Mouse (Mus musculus): Measurements from ENCODE around the gene Tor3a. TPM values are rescaled to one million over a fixed set of nuclear protein-coding genes. Genes with fewer than 3 reads are reported as not detected.
A peak's percentile ranks its signal among the peaks of the same experiment; 100 is the strongest.
"Not testable (repeated sequence)": the region's sequence is repeated elsewhere in the genome, so short reads cannot be mapped to it uniquely, and the experiment has no call there.

The Tor3a gene
- polyA plus RNA-seq, 1 experiment from 2014 or later, result 12.4 TPM

DNA sequence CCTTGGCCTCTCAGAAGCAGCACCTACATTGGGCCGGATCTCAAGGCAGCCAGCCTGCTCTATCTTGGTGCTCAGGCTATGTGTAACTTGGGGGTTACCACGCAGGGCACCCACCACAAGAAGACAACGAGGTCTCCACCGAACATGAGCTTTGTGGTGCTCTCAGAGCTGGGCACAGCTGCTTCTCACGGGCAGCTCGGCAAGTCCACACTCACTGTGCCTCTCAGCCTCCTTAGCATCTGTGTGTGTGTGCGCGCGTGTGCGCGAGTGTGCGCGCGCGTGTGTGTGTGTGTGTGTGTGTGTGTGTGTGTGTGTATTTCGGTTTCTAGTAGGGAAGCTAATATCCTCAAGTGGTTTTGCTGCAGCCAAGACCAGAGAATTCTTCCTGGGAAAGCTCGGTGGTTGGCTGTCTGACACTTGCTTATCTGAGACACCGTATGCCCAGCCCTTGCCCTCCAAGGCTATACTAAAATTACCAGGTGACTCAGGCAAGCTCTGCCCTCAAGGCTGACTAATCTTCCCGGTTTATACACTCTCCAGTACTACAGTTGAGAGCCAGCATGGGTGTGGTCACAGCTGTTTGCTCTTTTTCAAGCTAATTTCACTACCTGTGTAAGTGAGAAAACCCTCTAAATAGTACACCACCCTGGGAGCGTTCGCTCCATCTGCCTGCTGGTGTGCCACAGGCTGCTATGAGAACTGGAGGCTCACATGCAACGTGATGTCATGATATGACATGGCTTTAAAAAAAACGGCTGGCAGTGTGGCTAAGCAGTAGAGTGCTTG, 6.8 kb downstream of the Tor3a start:
- no peak overlapping the region for H3K4me3 ChIP-seq (ENCODE audit: low read depth, low read length)
- no peaks in the 10 kb centered on the region for H3K4me1 ChIP-seq (ENCODE audit: insufficient read depth)
- peaks cover 5% of the 10 kb centered on the region; the same call in 1 of the 2 replicates for H3K36me3 ChIP-seq (replicated peaks; ENCODE audit: insufficient read depth, low read length)
- H3K9me3 ChIP-seq (ENCODE audit: low read length), result no peaks in the 10 kb centered on the region
- H3K9ac ChIP-seq (replicated peaks), result no peak overlapping the region
- no peak for DNase-seq
- no peak overlapping the region for H3K4me2 ChIP-seq (ENCODE audit: low read depth, low read length)
- H3K27ac ChIP-seq (ENCODE audit: low read depth), result no peak overlapping the region
- peak; percentile 54 for ATAC-seq
- H3K27me3 ChIP-seq (ENCODE audit: insufficient read depth, low read length), result no peaks in the 10 kb centered on the region
- TF ChIP-seq CTCF (IDR thresholded peaks at IDR 0.05; ENCODE audit: low read depth), result no peak
- no peak for TF ChIP-seq EP300 (IDR thresholded peaks at IDR 0.05; ENCODE audit: low read depth)
- WGBS (ENCODE audit: insufficient replicate concordance), result 70% methylated on average over 23 of the region's 23 CpGs

DNA sequence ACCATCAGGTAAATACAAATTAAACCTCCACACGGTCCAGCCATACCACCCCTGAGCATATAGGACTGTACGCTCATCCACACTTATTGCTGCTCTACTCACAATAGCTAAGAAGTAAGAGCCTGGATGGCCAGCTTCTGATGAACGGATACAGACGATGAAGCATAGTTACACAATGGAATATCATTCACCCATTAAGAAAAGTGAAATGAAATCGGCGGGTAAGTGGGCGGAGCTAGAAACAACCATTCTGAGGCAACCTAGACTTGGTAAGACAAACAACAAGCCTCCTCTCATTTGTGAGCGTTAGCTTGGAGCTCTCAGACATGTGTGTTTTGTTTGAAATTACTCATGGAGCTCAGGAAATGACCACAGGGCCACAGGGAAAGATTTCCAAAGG, 8.4 kb downstream of the Tor3a start:
- WGBS (ENCODE audit: insufficient replicate concordance), result 81% methylated on average over 8 of the region's 8 CpGs
- Histone ChIP-seq H3K4me1 (ENCODE audit: insufficient read depth) (peaks cover 5% of the 10 kb centered on the region; the same call in 1 of the 2 replicates), H3K9ac (replicated peaks) (no peak overlapping the region), H3K36me3 (replicated peaks; ENCODE audit: insufficient read depth, low read length) (peaks cover 5% of the 10 kb centered on the region; the same call in 1 of the 2 replicates), H3K4me2 (ENCODE audit: low read depth, low read length) (no peak overlapping the region), H3K27me3 (ENCODE audit: insufficient read depth, low read length) (no peaks in the 10 kb centered on the region), H3K9me3 (ENCODE audit: low read length) (no peaks in the 10 kb centered on the region), H3K4me3 (ENCODE audit: low read depth, low read length) (no peak overlapping the region), H3K27ac (ENCODE audit: low read depth) (no peak overlapping the region)
- ATAC-seq (no peak), DNase-seq (no peak)
- no peak for TF ChIP-seq EP300 (IDR thresholded peaks at IDR 0.05; ENCODE audit: low read depth)
- TF ChIP-seq CTCF (IDR thresholded peaks at IDR 0.05; ENCODE audit: low read depth), result no peak

DNA sequence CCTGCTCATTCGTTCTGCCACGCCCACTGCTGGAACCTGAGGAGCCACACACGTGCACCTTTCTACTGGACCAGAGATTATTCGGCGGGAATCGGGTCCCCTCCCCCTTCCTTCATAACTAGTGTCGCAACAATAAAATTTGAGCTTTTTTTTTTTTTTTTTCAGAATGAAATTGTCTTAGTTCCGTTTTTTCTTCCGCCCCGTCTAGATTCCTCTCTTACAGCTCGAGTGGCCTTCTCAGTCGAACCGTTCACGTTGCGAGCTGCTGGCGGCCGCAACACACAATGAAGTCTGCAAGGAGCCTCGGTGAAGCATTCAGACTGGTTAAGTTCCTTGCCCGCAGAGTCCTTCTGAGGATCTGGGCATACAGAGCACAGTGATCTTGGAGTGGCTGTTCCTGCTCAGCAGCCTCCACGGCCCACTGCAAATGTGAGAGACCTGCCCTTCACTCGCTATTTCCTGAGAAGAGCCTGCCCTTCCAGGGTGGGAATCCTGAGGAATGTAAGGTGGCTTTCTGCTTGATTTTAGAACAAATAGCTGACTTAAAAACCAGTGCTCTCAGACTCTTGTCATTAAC, 13.4 kb downstream of the Tor3a start:
- H3K36me3 ChIP-seq (replicated peaks; ENCODE audit: insufficient read depth, low read length); H3K4me3 ChIP-seq (ENCODE audit: low read depth, low read length); H3K27ac ChIP-seq (ENCODE audit: low read depth); H3K9me3 ChIP-seq (ENCODE audit: low read length); ATAC-seq; H3K9ac ChIP-seq (replicated peaks); DNase-seq; H3K27me3 ChIP-seq (ENCODE audit: insufficient read depth, low read length): not testable (repeated sequence)
- 63% methylated on average over 19 of the region's 21 CpGs for WGBS (ENCODE audit: insufficient replicate concordance)
- peaks cover 17% of the 10 kb centered on the region for H3K4me1 ChIP-seq (ENCODE audit: insufficient read depth)
- peak overlapping the region; percentile 40; the same call in 1 of the 2 replicates for H3K4me2 ChIP-seq (ENCODE audit: low read depth, low read length)

DNA sequence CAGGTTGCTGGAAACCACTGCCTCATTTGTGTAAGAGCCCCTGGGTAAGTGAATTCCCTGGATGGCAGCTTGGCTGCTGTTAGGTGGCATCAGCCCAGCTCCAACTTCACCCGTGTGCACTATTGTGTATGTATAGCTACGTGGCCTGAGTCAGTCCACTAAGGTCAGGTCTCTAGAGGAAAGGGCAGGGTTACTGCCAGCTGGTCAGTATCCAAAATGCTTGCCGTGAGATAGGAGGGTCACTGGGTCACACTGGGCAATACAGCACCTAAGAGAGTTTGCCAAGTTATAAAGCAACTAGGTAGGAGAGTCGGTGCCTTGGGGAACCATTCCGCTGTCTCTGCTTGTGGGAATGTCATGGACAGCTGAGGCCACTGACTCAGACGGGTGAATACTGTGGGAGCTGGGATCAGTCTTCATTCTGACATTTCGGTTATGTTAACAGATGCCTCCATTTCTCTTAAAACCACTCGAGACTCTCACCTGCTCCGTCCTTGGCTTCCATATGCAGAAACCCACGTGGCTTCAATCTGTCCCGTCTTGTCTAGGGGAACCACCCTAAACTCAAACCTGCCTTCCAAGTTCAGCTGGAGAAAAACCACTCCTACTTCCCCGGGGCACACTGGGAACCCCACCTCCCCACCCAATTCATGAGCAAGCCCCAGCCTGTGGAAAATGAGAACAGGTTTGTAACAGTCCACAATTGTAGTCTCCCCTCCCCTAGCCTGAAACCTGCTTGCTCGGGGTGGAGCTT, 14.1 kb downstream of the Tor3a start:
- Histone ChIP-seq H3K27me3 (ENCODE audit: insufficient read depth, low read length) (no peaks in the 10 kb centered on the region), H3K4me1 (ENCODE audit: insufficient read depth) (peaks cover 17% of the 10 kb centered on the region), H3K36me3 (replicated peaks; ENCODE audit: insufficient read depth, low read length) (peaks cover 9% of the 10 kb centered on the region; the same call in 1 of the 2 replicates), H3K9me3 (ENCODE audit: low read length) (no peaks in the 10 kb centered on the region), H3K4me3 (ENCODE audit: low read depth, low read length) (no peak overlapping the region), H3K4me2 (ENCODE audit: low read depth, low read length) (peak overlapping the region; percentile 40), H3K27ac (ENCODE audit: low read depth) (peak overlapping the region; percentile 80), H3K9ac (replicated peaks) (no peak overlapping the region)
- 58% methylated on average over 13 of the region's 13 CpGs for WGBS (ENCODE audit: insufficient replicate concordance)
- TF ChIP-seq EP300 (IDR thresholded peaks at IDR 0.05; ENCODE audit: low read depth), result peak; percentile 91
- TF ChIP-seq CTCF (IDR thresholded peaks at IDR 0.05; ENCODE audit: low read depth), result no peak
- DNase-seq (peak; percentile 69), ATAC-seq (peak; percentile 76)

DNA sequence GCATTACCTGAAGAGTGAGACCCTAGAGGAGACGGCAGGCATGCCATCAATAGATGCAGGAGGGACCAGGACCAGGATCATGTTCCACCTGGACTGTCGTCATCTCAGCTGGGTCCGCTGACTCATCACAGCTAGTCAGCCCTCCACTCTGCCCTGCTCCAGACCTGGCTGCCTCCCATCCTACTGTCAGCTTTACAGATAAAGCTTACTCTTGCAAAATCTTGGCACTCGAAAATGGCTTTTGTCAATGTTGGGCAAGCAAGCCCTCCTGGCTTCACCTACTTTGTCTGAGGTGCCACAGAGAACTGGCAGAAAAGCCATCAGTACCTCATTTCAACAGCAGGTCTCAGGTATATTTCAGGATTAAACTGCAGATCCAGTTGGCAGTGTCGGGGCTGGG, 15.5 kb downstream of the Tor3a start:
- ATAC-seq, result peak; percentile 63
- Histone ChIP-seq H3K36me3 (replicated peaks; ENCODE audit: insufficient read depth, low read length) (peaks cover 10% of the 10 kb centered on the region; the same call in 1 of the 2 replicates), H3K4me1 (ENCODE audit: insufficient read depth) (peaks cover 17% of the 10 kb centered on the region), H3K27ac (ENCODE audit: low read depth) (peak overlapping the region; percentile 84), H3K9me3 (ENCODE audit: low read length) (no peaks in the 10 kb centered on the region), H3K9ac (replicated peaks) (no peak overlapping the region), H3K4me3 (ENCODE audit: low read depth, low read length) (no peak overlapping the region), H3K4me2 (ENCODE audit: low read depth, low read length) (no peak overlapping the region), H3K27me3 (ENCODE audit: insufficient read depth, low read length) (no peaks in the 10 kb centered on the region)
- DNase-seq, result peak; percentile 61
- 63% methylated on average over 5 of the region's 5 CpGs for WGBS (ENCODE audit: insufficient replicate concordance)
- no peak for TF ChIP-seq CTCF (IDR thresholded peaks at IDR 0.05; ENCODE audit: low read depth)
- peak; percentile 73; the same call in 1 of the 2 replicates for TF ChIP-seq EP300 (IDR thresholded peaks at IDR 0.05; ENCODE audit: low read depth)

DNA sequence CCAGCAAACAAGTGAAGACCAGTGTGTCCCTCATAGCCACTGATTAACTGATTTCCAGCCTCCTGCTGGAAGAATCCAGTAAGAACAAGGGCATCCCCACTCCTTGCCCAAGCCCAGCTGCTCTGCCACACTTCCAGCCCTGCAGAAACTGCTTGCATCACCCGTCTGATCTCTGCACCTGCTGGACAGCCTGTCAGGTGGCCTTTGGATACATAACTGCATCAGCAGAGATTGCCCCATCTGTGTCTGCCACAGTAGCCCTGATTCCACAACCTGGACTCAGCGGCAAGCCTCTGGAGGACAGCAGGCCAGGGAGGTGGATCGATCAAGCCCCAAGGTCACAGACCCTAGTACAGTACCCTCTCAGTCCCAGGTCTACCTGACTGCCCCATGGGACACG, 16.6 kb downstream of the Tor3a start:
- Histone ChIP-seq H3K4me3 (ENCODE audit: low read depth, low read length) (no peak overlapping the region), H3K27ac (ENCODE audit: low read depth) (peak overlapping the region; percentile 84), H3K36me3 (replicated peaks; ENCODE audit: insufficient read depth, low read length) (peaks cover 10% of the 10 kb centered on the region; the same call in 1 of the 2 replicates), H3K9ac (replicated peaks) (no peak overlapping the region), H3K4me1 (ENCODE audit: insufficient read depth) (peaks cover 17% of the 10 kb centered on the region), H3K27me3 (ENCODE audit: insufficient read depth, low read length) (no peaks in the 10 kb centered on the region), H3K9me3 (ENCODE audit: low read length) (no peaks in the 10 kb centered on the region), H3K4me2 (ENCODE audit: low read depth, low read length) (no peak overlapping the region)
- ATAC-seq (peak; percentile 85), DNase-seq (peak; percentile 69)
- TF ChIP-seq CTCF (IDR thresholded peaks at IDR 0.05; ENCODE audit: low read depth), result no peak; the same call in 1 of the 2 replicates
- peak; percentile 90 for TF ChIP-seq EP300 (IDR thresholded peaks at IDR 0.05; ENCODE audit: low read depth)
- 57% methylated on average over 4 of the region's 4 CpGs for WGBS (ENCODE audit: insufficient replicate concordance)
